In genomic region chr6:11927485-11927884, GRCm38 (mm10) we compare ENCODE assay signal across 9 mouse cellular contexts. TPM values are rescaled to one million over a fixed set of nuclear protein-coding genes. Genes with fewer than 3 reads are reported as not detected.
DNase-seq lines count a peak whose midpoint lies in the region; ATAC-seq and TF ChIP-seq lines count a peak whose summit lies in the region.
"Had no signal": no experiment of that assay in that cellular context is flagged by ENCODE, and none has a peak within 500 bp of the region (broad histone marks: within the 10 kb centered on the region; RNA-seq: fewer than 3 reads in every experiment).

No protein-coding gene starts in this region.

- H3K4me2 ChIP-seq in forebrain, embryonic 11.5 days (ENCODE audit: low read depth, low read length, severe bottlenecking) = no peak overlapping the region
- peak overlapping the region; percentile 77 for H3K4me2 ChIP-seq in lung, embryonic 16.5 days (ENCODE audit: low read depth, low read length)
- H3K4me2 ChIP-seq in liver, embryonic 14.5 days (ENCODE audit: low read depth) = peak overlapping the region; percentile 91
- peak overlapping the region; percentile 60 for H3K4me2 ChIP-seq in neural tube, embryonic 15.5 days

- DNase-seq in forebrain, embryonic 10.5 days (ENCODE audit: extremely low spot score, low spot score) = no peak
- DNase-seq in forebrain, embryonic 11.5 days (ENCODE audit: low spot score) = no peak
- no peak for DNase-seq in lung, adult 2 months
- no peak for DNase-seq in liver, embryonic 14.5 days (ENCODE audit: low read depth in 3 of 3, low spot score in 3 of 3)
- DNase-seq in cerebellum, adult 11-12 months = no peak
- no peak for DNase-seq in right cerebral cortex, adult 18-20 months
- DNase-seq: embryo, embryonic 11 days had no signal

- WGBS in forebrain, embryonic 10.5 days = 93% methylated on average over 6 of the region's 6 CpGs
- 90% methylated on average over 6 of the region's 6 CpGs for WGBS in forebrain, embryonic 11.5 days
- 46% methylated on average over 6 of the region's 6 CpGs for WGBS in lung, embryonic 16.5 days
- 60% methylated on average over 6 of the region's 6 CpGs for WGBS in lung, adult 2 months
- WGBS in liver, embryonic 14.5 days (ENCODE audit: insufficient replicate concordance) = 44% methylated on average over 6 of the region's 6 CpGs
- 89% methylated on average over 6 of the region's 6 CpGs for WGBS in neural tube, embryonic 15.5 days

- peaks cover 30% of the 10 kb centered on the region for H3K36me3 ChIP-seq in forebrain, embryonic 10.5 days (replicated peaks)
- no peaks in the 10 kb centered on the region for H3K36me3 ChIP-seq in forebrain, embryonic 11.5 days (ENCODE audit: control insufficient read depth, insufficient read depth, low read length)
- 0 out of 2 replicates have a peak, but pooled peaks cover 2% of the 10 kb centered on the region for H3K36me3 ChIP-seq in lung, embryonic 16.5 days (ENCODE audit: control insufficient read depth, insufficient read depth, low read length)
- H3K36me3 ChIP-seq in liver, embryonic 14.5 days (replicated peaks; ENCODE audit: control insufficient read depth, insufficient read depth, low read depth) = no peaks in the 10 kb centered on the region; the same call in 1 of the 2 replicates
- no peaks in the 10 kb centered on the region for H3K36me3 ChIP-seq in neural tube, embryonic 15.5 days

- H3K9me3 ChIP-seq in forebrain, embryonic 10.5 days = peaks cover 5% of the 10 kb centered on the region; the same call in 1 of the 2 replicates
- no peaks in the 10 kb centered on the region; the same call in 1 of the 2 replicates for H3K9me3 ChIP-seq in forebrain, embryonic 11.5 days (ENCODE audit: control insufficient read depth, low read length)
- H3K9me3 ChIP-seq in lung, embryonic 16.5 days (ENCODE audit: control insufficient read depth, low read length) = no peaks in the 10 kb centered on the region
- H3K9me3 ChIP-seq in liver, embryonic 14.5 days (ENCODE audit: control insufficient read depth, low read length) = no peaks in the 10 kb centered on the region
- H3K9me3 ChIP-seq in neural tube, embryonic 15.5 days (replicated peaks) = no peaks in the 10 kb centered on the region

- no peak for TF ChIP-seq POLR2A in lung, adult 2 months (IDR thresholded peaks at IDR 0.05; ENCODE audit: borderline replicate concordance, extremely low read depth, low read depth, low read length)

- no peak for ATAC-seq in forebrain, embryonic 11.5 days (replicated peaks; ENCODE audit: low FRiP score)
- ATAC-seq in lung, embryonic 16.5 days (ENCODE audit: low read depth) = no peak
- ATAC-seq in liver, embryonic 14.5 days (ENCODE audit: insufficient read depth) = no peak
- ATAC-seq in neural tube, embryonic 15.5 days (ENCODE audit: low FRiP score) = no peak

- H3K9ac ChIP-seq in forebrain, embryonic 11.5 days (ENCODE audit: low read length) = no peak overlapping the region
- no peak overlapping the region for H3K9ac ChIP-seq in lung, embryonic 16.5 days (ENCODE audit: low read length)
- H3K9ac ChIP-seq in liver, embryonic 14.5 days (replicated peaks) = no peak overlapping the region
- H3K9ac ChIP-seq in neural tube, embryonic 15.5 days (replicated peaks) = no peak overlapping the region

- TF ChIP-seq CTCF in lung, adult 2 months (IDR thresholded peaks at IDR 0.05; ENCODE audit: insufficient read depth, low read length) = no peak
- no peak for TF ChIP-seq CTCF in liver, embryonic 14.5 days (IDR thresholded peaks at IDR 0.05; ENCODE audit: low read depth)

- no peak overlapping the region for H3K27ac ChIP-seq in forebrain, embryonic 10.5 days
- no peak overlapping the region for H3K27ac ChIP-seq in forebrain, embryonic 11.5 days (ENCODE audit: low read depth, low read length)
- H3K27ac ChIP-seq in lung, embryonic 16.5 days (ENCODE audit: low read length) = no peak overlapping the region
- no peak overlapping the region for H3K27ac ChIP-seq in liver, embryonic 14.5 days
- no peak overlapping the region for H3K27ac ChIP-seq in neural tube, embryonic 15.5 days (replicated peaks)

- no peak for TF ChIP-seq EP300 in liver, embryonic 14.5 days (IDR thresholded peaks at IDR 0.05; ENCODE audit: low read depth)

- H3K4me3 ChIP-seq in forebrain, embryonic 10.5 days = peak overlapping the region; percentile 89; the same call in 1 of the 2 replicates
- H3K4me3 ChIP-seq in forebrain, embryonic 11.5 days (ENCODE audit: low read depth, low read length) = no peak overlapping the region
- H3K4me3 ChIP-seq in lung, embryonic 16.5 days (ENCODE audit: low read length) = peak overlapping the region; percentile 72; the same call in 1 of the 2 replicates
- no peak overlapping the region for H3K4me3 ChIP-seq in lung, adult 2 months (replicated peaks; ENCODE audit: extremely low read depth, low read depth, low read length)
- no peak overlapping the region for H3K4me3 ChIP-seq in liver, embryonic 14.5 days (ENCODE audit: insufficient read depth in 1 of 2, low read depth in 2 of 2, low read length in 2 of 2)
- H3K4me3 ChIP-seq in neural tube, embryonic 15.5 days (replicated peaks) = peak overlapping the region; percentile 74

- no peaks in the 10 kb centered on the region for H3K27me3 ChIP-seq in forebrain, embryonic 10.5 days (ENCODE audit: poor library complexity, severe bottlenecking)
- H3K27me3 ChIP-seq in forebrain, embryonic 11.5 days (ENCODE audit: control insufficient read depth, insufficient read depth, low read length) = no peaks in the 10 kb centered on the region
- no peaks in the 10 kb centered on the region for H3K27me3 ChIP-seq in lung, embryonic 16.5 days (ENCODE audit: control insufficient read depth, insufficient read depth, low read depth, low read length)
- H3K27me3 ChIP-seq in liver, embryonic 14.5 days (ENCODE audit: control insufficient read depth, insufficient read depth, low read length) = no peaks in the 10 kb centered on the region
- H3K27me3 ChIP-seq in neural tube, embryonic 15.5 days (replicated peaks) = no peaks in the 10 kb centered on the region

- H3K4me1 ChIP-seq in forebrain, embryonic 10.5 days = peaks cover 18% of the 10 kb centered on the region
- no peaks in the 10 kb centered on the region for H3K4me1 ChIP-seq in forebrain, embryonic 11.5 days (replicated peaks; ENCODE audit: control insufficient read depth, insufficient read depth, low read length)
- H3K4me1 ChIP-seq in lung, embryonic 16.5 days (replicated peaks; ENCODE audit: control insufficient read depth, insufficient read depth, low read length) = peaks cover 15% of the 10 kb centered on the region
- H3K4me1 ChIP-seq in lung, adult 2 months (ENCODE audit: control insufficient read depth, insufficient read depth, low read length) = peaks cover 8% of the 10 kb centered on the region
- peaks cover 9% of the 10 kb centered on the region in 2 experiments for H3K4me1 ChIP-seq in liver, embryonic 14.5 days (replicated peaks; ENCODE audit: control insufficient read depth in 2 of 2, insufficient read depth in 2 of 2, low read length in 1 of 2)
- peaks cover 29% of the 10 kb centered on the region for H3K4me1 ChIP-seq in neural tube, embryonic 15.5 days

RNA-seq across cellular contexts. Expression of gene Phf14, which starts 19.9 kb away (rescaled TPM):
- 76.7 and 78.8 TPM in 2 replicates for polyA plus RNA-seq in forebrain, embryonic 10.5 days (2016; fragmentation: Nextera tagmentation; extraction: Ambion mirVana)
- polyA plus RNA-seq in forebrain, embryonic 11.5 days (2014; fragmentation: Nextera tagmentation; extraction: Ambion mirVana) = 87.0 and 94.4 TPM in 2 replicates
- 53.5 TPM in 2 replicates for polyA plus RNA-seq in lung, embryonic 16.5 days (2015; fragmentation: Nextera tagmentation; extraction: Ambion mirVana)
- polyA plus RNA-seq in lung, adult 2 months (2012; rRNA removed) = 3.8 and 6.6 TPM in 2 replicates
- 5.0 and 9.3 TPM in 2 replicates for polyA plus RNA-seq in liver, embryonic 14.5 days (2012; rRNA removed)
- 19.5 and 22.3 TPM in 2 replicates for polyA plus RNA-seq in liver, embryonic 14.5 days (2014; fragmentation: Nextera tagmentation; extraction: Ambion mirVana)
- polyA plus RNA-seq in neural tube, embryonic 15.5 days (2015; fragmentation: Nextera tagmentation; extraction: Ambion mirVana) = 72.2 and 84.1 TPM in 2 replicates

RNA-seq across cellular contexts. Expression of gene Ndufa4, which starts 20.2 kb away (rescaled TPM):
- polyA plus RNA-seq in forebrain, embryonic 10.5 days (2016; fragmentation: Nextera tagmentation; extraction: Ambion mirVana) = 766 and 805 TPM in 2 replicates
- 683 and 720 TPM in 2 replicates for polyA plus RNA-seq in forebrain, embryonic 11.5 days (2014; fragmentation: Nextera tagmentation; extraction: Ambion mirVana)
- polyA plus RNA-seq in lung, embryonic 16.5 days (2015; fragmentation: Nextera tagmentation; extraction: Ambion mirVana) = 895 and 918 TPM in 2 replicates
- 264 and 373 TPM in 2 replicates for polyA plus RNA-seq in lung, adult 2 months (2012; rRNA removed)
- polyA plus RNA-seq in liver, embryonic 14.5 days (2012; rRNA removed) = 329 and 342 TPM in 2 replicates
- 689 and 747 TPM in 2 replicates for polyA plus RNA-seq in liver, embryonic 14.5 days (2014; fragmentation: Nextera tagmentation; extraction: Ambion mirVana)
- polyA plus RNA-seq in neural tube, embryonic 15.5 days (2015; fragmentation: Nextera tagmentation; extraction: Ambion mirVana) = 1,257 and 1,503 TPM in 2 replicates

Comparison
In these comparisons a context has a peak if more than half of its experiments do, and no peak if none do; other contexts are left out.
1. H3K4me3 ChIP-seq: peak in forebrain, embryonic 10.5 days (single experiment), lung, embryonic 16.5 days (single experiment) and neural tube, embryonic 15.5 days (single experiment); none in forebrain, embryonic 11.5 days (single experiment), lung, adult 2 months (single experiment) and liver, embryonic 14.5 days (0 of 2).